Mouse (Mus musculus) gastrocnemius, postnatal 36 days (tissue): ENCODE data around the gene Pla2g4d. TPM values are rescaled to one million over a fixed set of nuclear protein-coding genes. Genes with fewer than 3 reads are reported as not detected.

Experiments used
- DNase-seq, 2 experiments: peaks; one replicate each; pipeline ENCODE4 v3.0.0; 2022
- intact Hi-C: fragments of 180-260 bp; cut with DNase I; formaldehyde crosslinking; loops from one replicate; pipeline ENCODE4 v1.15.1; 2025
- long read RNA-seq, 2 experiments: library from polyadenylated mRNA; stranded (forward); transcript quantifications; one replicate each; pipeline ENCODE4 v2.0.0; 2021
- total RNA-seq, 2 experiments: library from RNA; stranded (reverse); gene quantifications; 2 replicates each; pipeline ENCODE4 v1.2.3; 2021

Pla2g4d gene
- total RNA-seq, result not detected
- long read RNA-seq, experiment 1, result 0 reads
- long read RNA-seq, experiment 2, result 0 reads

GRCm38 (mm10) chr2:120288995-120289394, at the start of gene Pla2g4d:
Gene Pla2g4d (minus strand): TSS chr2:120289197.
- intact Hi-C loops, result no loop called here
- no peak for DNase-seq

- intact Hi-C loops, result no loop called here
- no peak for DNase-seq
Observed at GRCm38 (mm10) chr2:120337886-120338285, 48.9 kb upstream of the Pla2g4d start.

GRCm38 (mm10) chr2:120331575-120331974, 42.6 kb upstream of the Pla2g4d start:
- intact Hi-C loops, result no loop called here
- DNase-seq, result no peak

- intact Hi-C loops, result no loop called here
- DNase-seq, result no peak
Observed at GRCm38 (mm10) chr2:120315077-120315476, 26.1 kb upstream of the Pla2g4d start.

- intact Hi-C loops, result no loop called here
- no peak for DNase-seq
Observed at GRCm38 (mm10) chr2:120314487-120314886, 25.5 kb upstream of the Pla2g4d start.

- intact Hi-C loops, result no loop called here
- DNase-seq, result no peak
Observed at GRCm38 (mm10) chr2:120313976-120314375, 25.0 kb upstream of the Pla2g4d start, which contains the start of gene Pla2g4f. Gene Pla2g4f (minus strand): TSS chr2:120314165.

- no peak for DNase-seq
- intact Hi-C loops, result no loop called here
Observed at GRCm38 (mm10) chr2:120312276-120312825, 23.4 kb upstream of the Pla2g4d start.

- intact Hi-C loops, result no loop called here
Observed at GRCm38 (mm10) chr2:120304113-120304512, 15.1 kb upstream of the Pla2g4d start.

GRCm38 (mm10) chr2:120301076-120301475, 12.1 kb upstream of the Pla2g4d start:
- intact Hi-C loops, result no loop called here

More at GRCm38 (mm10) chr2:120304113-120304512, 15.1 kb upstream of the Pla2g4d start:
- no peak for DNase-seq

GRCm38 (mm10) chr2:120299866-120300265, 10.9 kb upstream of the Pla2g4d start:
- no peak for DNase-seq
- intact Hi-C loops, result no loop called here

More at GRCm38 (mm10) chr2:120301076-120301475, 12.1 kb upstream of the Pla2g4d start:
- no peak for DNase-seq

GRCm38 (mm10) chr2:120296160-120296559, 7.2 kb upstream of the Pla2g4d start:
- no peak for DNase-seq
- intact Hi-C loops, result no loop called here

GRCm38 (mm10) chr2:120291471-120292078, 2.6 kb upstream of the Pla2g4d start:
- intact Hi-C loops, result no loop called here
- DNase-seq, result no peak

- intact Hi-C loops, result no loop called here
- no peak for DNase-seq
Observed at GRCm38 (mm10) chr2:120288401-120288800, 596 bp downstream of the Pla2g4d start.

GRCm38 (mm10) chr2:120285639-120286038, 3.4 kb downstream of the Pla2g4d start:
- DNase-seq, result no peak
- intact Hi-C loops, result no loop called here

GRCm38 (mm10) chr2:120284705-120285104, 4.3 kb downstream of the Pla2g4d start:
- intact Hi-C loops, result no loop called here
- no peak for DNase-seq

- DNase-seq, result no peak
- intact Hi-C loops, result no loop called here
Observed at GRCm38 (mm10) chr2:120284094-120284493, 4.9 kb downstream of the Pla2g4d start.

- intact Hi-C loops, result no loop called here
- no peak for DNase-seq
Observed at GRCm38 (mm10) chr2:120283550-120283949, 5.4 kb downstream of the Pla2g4d start.

- no peak for DNase-seq
- intact Hi-C loops, result no loop called here
Observed at GRCm38 (mm10) chr2:120281221-120281620, 7.8 kb downstream of the Pla2g4d start.

- peak in 1 of 2 experiments; percentile 36 for DNase-seq
Observed at GRCm38 (mm10) chr2:120279961-120280360, 9.0 kb downstream of the Pla2g4d start.

GRCm38 (mm10) chr2:120276951-120277350, 12.0 kb downstream of the Pla2g4d start:
- intact Hi-C loops, result loop anchor here (5.0 kb wide), 1 partner anchor 195 kb away; no protein-coding TSS in a partner anchor
- DNase-seq, result no peak

More at GRCm38 (mm10) chr2:120279961-120280360, 9.0 kb downstream of the Pla2g4d start:
- intact Hi-C loops, result loop anchor here (5.0 kb wide), 1 partner anchor 198 kb away; no protein-coding TSS in a partner anchor

- intact Hi-C loops, result loop anchor here (5.0 kb wide), 1 partner anchor 91 kb away; no protein-coding TSS in a partner anchor
- DNase-seq, result no peak
Observed at GRCm38 (mm10) chr2:120268635-120269034, 20.4 kb downstream of the Pla2g4d start.

- intact Hi-C loops, result loop anchor here (5.0 kb wide), 1 partner anchor 88 kb away; no protein-coding TSS in a partner anchor
- DNase-seq, result no peak
Observed at GRCm38 (mm10) chr2:120265523-120265922, 23.5 kb downstream of the Pla2g4d start.
